18 mouse cellular contexts compared by ENCODE assay signal in genomic region chr6:37794211-37794610, GRCm38 (mm10).
A peak's percentile ranks its signal among the peaks of the same experiment; 100 is the strongest.
DNase-seq lines count a peak whose midpoint lies in the region; ATAC-seq and TF ChIP-seq lines count a peak whose summit lies in the region.
"Had no signal": no experiment of that assay in that cellular context is flagged by ENCODE, and none has a peak within 500 bp of the region (broad histone marks: within the 10 kb centered on the region; RNA-seq: fewer than 3 reads in every experiment).

No protein-coding gene starts in this region.

- TF ChIP-seq CTCF in kidney, postnatal 0 days (IDR thresholded peaks at IDR 0.05; ENCODE audit: low read depth) = no peak

- H3K4me2 ChIP-seq in kidney, postnatal 0 days (ENCODE audit: low read length) = no peak overlapping the region
- H3K4me2 ChIP-seq: heart, embryonic 13.5 days; neural tube, embryonic 13.5 days had no signal

- no peaks in the 10 kb centered on the region for H3K27me3 ChIP-seq in kidney, postnatal 0 days (ENCODE audit: insufficient read depth, low read length)
- H3K27me3 ChIP-seq: heart, embryonic 13.5 days; neural tube, embryonic 13.5 days had no signal

- peak; percentile 68; the same call in 1 of the 2 replicates for ATAC-seq in kidney, postnatal 0 days (replicated peaks; ENCODE audit: low FRiP score, low read depth)
- ATAC-seq: CD4-positive, CD25-positive, alpha-beta regulatory T cell, adult 4 months; inflammation-experienced regulatory T-cells, adult 6 months; lung, postnatal 0 days had no signal

- 30% methylated on average over 4 of the region's 4 CpGs for WGBS in kidney, postnatal 0 days

- intact Hi-C loops in heart, postnatal 36 days (cut with DNase I) = no loop called here

- H3K4me1 ChIP-seq in brown adipose tissue, adult 24 weeks (ENCODE audit: control insufficient read depth, insufficient read depth, insufficient read length, low read length) = no peaks in the 10 kb centered on the region
- no peaks in the 10 kb centered on the region for H3K4me1 ChIP-seq in kidney, postnatal 0 days (replicated peaks; ENCODE audit: insufficient read depth, low read length)
- H3K4me1 ChIP-seq: heart, embryonic 13.5 days; neural tube, embryonic 13.5 days had no signal

- no peaks in the 10 kb centered on the region; the same call in 1 of the 2 replicates for H3K9me3 ChIP-seq in kidney, postnatal 0 days (replicated peaks; ENCODE audit: low read length)

- H3K9ac ChIP-seq in kidney, postnatal 0 days (ENCODE audit: low read depth, low read length) = no peak overlapping the region
- H3K9ac ChIP-seq: heart, embryonic 13.5 days; liver, embryonic 14.5 days; neural tube, embryonic 13.5 days had no signal

- H3K36me3 ChIP-seq in kidney, postnatal 0 days (ENCODE audit: insufficient read depth, low read length) = no peaks in the 10 kb centered on the region
- H3K36me3 ChIP-seq: heart, embryonic 13.5 days; neural tube, embryonic 13.5 days had no signal

- H3K27ac ChIP-seq in brown adipose tissue, adult 24 weeks (replicated peaks; ENCODE audit: low read depth, low read length) = 0 out of 2 replicates have a peak overlapping the region, but pooled peaks have one; percentile 40
- peak overlapping the region; percentile 62 for H3K27ac ChIP-seq in kidney, postnatal 0 days
- H3K27ac ChIP-seq: heart, embryonic 13.5 days; liver, embryonic 14.5 days; neural tube, embryonic 13.5 days had no signal

- peak; percentile 35 for DNase-seq in 3134 (ENCODE audit: extremely low read depth, insufficient read length, low spot score)
- peak; percentile 11 for DNase-seq in Muller cell, postnatal 12 days (ENCODE audit: inconsistent ontology term)
- DNase-seq in kidney, postnatal 0 days (ENCODE audit: low spot score) = peak; percentile 89
- no peak for DNase-seq in urinary bladder, adult 18-20 months (ENCODE audit: low spot score in 2 of 2)
- no peak for DNase-seq in gastrocnemius, postnatal 10 days
- DNase-seq in spleen, postnatal 10 days (ENCODE audit: low spot score in 2 of 2) = no peak
- DNase-seq in heart, postnatal 36 days = no peak
- DNase-seq: cerebellum, postnatal 10 days; layer of hippocampus, adult 9-11 months; right cerebral cortex, postnatal 25 days had no signal

- no peak overlapping the region for H3K4me3 ChIP-seq in brown adipose tissue, adult 24 weeks (ENCODE audit: insufficient read depth, low read depth, low read length)
- no peak overlapping the region for H3K4me3 ChIP-seq in kidney, postnatal 0 days (replicated peaks; ENCODE audit: low read depth, low read length)
- H3K4me3 ChIP-seq: erythroblast, embryonic 14.5 days; heart, embryonic 13.5 days; neural tube, embryonic 13.5 days had no signal

Comparison
In these comparisons a context has a peak if more than half of its experiments do, and no peak if none do; other contexts are left out.
1. DNase-seq: peak in 3134 (single experiment), Muller cell, postnatal 12 days (single experiment) and kidney, postnatal 0 days (single experiment); none in urinary bladder, adult 18-20 months (0 of 2), gastrocnemius, postnatal 10 days (single experiment), spleen, postnatal 10 days (0 of 2) and heart, postnatal 36 days (0 of 2).